Mouse (Mus musculus): Measurements from ENCODE around the gene Ppp1r13b. TPM values are rescaled to one million over a fixed set of nuclear protein-coding genes. Genes with fewer than 3 reads are reported as not detected.
"Not testable (repeated sequence)": the region's sequence is repeated elsewhere in the genome, so short reads cannot be mapped to it uniquely, and the experiment has no call there.

The Ppp1r13b gene
- polyA plus RNA-seq (2015; fragmentation: Nextera tagmentation; extraction: Ambion mirVana), result 12.4 and 12.5 TPM in 2 replicates

DNA sequence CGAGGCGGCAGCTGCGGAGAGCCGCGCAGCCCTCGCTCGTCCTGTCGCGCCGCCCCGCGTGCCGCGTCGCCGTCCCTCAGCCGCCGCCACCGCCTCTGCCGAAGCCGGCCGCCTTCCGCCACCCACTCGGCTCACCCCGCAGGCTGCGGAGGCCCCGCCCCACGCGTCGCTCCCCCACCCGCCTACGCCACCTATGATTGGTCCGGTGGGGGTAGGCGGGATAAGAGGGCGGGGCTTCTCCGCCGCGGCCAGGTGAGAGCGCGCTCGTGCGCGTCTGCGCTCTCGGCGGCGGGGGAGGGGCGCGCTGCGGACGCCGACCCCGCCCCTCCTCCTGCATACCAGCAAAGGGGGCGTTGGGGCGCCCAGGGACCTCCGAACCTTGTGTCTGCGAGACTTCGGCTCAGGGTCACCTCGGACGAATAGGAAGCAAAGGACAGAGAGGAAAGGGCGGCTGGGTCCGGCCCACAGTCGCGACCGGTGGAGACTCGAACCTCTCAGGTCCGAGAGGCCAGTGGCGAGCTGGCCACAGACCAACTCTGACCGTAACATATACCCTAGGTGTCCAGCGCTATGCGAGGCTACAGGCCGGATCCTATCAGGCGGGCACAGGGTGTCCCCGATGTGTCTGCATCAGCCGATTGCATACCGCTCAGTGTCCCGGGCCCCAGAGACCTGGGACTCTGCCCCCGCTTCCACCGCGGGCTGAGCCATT is at the start of gene Ppp1r13b:
Ppp1r13b (minus strand) TSS at position 141 of the 712 bp plus-strand sequence.
- peak within 1 kb of the TSS; percentile 95 for H3K27ac ChIP-seq (replicated peaks)
- H3K4me3 ChIP-seq, result peak within 1 kb of the TSS; percentile 91
- H3K27me3 ChIP-seq (replicated peaks), result peaks cover 13% of the 10 kb centered on the region
- H3K4me2 ChIP-seq, result peak within 1 kb of the TSS; percentile 94
- H3K9ac ChIP-seq, result peak within 1 kb of the TSS; percentile 93
- peaks cover 18% of the 10 kb centered on the region for H3K4me1 ChIP-seq
- WGBS, result under 1% methylated on average over 71 of the region's 80 CpGs
- no peaks in the 10 kb centered on the region for H3K36me3 ChIP-seq
- ATAC-seq (ENCODE audit: extremely low read depth, insufficient number of reproducible peaks, low FRiP score, low TSS enrichment), result peak; percentile 96
- H3K9me3 ChIP-seq, result no peaks in the 10 kb centered on the region

DNA sequence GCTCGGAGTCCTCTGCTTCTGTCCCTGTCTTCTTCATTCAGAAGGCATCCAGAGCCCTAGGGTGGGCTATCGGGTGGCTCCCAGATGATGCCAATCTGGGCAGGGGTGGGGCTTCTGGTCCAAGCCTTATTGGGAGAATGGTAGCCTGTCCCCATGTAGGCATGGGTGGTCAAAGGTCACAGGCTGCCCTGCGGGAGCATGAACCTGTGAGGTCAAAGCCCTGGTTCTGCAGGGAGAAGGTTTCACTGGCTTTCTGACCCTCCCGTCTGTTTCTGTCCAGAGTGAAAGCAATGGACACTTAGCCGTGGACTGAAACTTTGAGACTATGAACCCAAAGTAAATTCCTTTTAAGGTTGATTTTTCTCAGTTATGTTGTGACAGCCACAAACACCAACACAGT is 48.3 kb upstream of the Ppp1r13b start:
- peaks cover 24% of the 10 kb centered on the region for H3K36me3 ChIP-seq
- H3K27me3 ChIP-seq (replicated peaks), result no peaks in the 10 kb centered on the region
- peaks cover 15% of the 10 kb centered on the region for H3K4me1 ChIP-seq
- no peak overlapping the region for H3K4me2 ChIP-seq
- no peak overlapping the region for H3K9ac ChIP-seq
- no peak overlapping the region for H3K4me3 ChIP-seq
- 78% methylated on average over 5 of the region's 5 CpGs for WGBS
- H3K9me3 ChIP-seq, result no peaks in the 10 kb centered on the region
- ATAC-seq (ENCODE audit: extremely low read depth, insufficient number of reproducible peaks, low FRiP score, low TSS enrichment), result no peak
- H3K27ac ChIP-seq (replicated peaks), result no peak overlapping the region

DNA sequence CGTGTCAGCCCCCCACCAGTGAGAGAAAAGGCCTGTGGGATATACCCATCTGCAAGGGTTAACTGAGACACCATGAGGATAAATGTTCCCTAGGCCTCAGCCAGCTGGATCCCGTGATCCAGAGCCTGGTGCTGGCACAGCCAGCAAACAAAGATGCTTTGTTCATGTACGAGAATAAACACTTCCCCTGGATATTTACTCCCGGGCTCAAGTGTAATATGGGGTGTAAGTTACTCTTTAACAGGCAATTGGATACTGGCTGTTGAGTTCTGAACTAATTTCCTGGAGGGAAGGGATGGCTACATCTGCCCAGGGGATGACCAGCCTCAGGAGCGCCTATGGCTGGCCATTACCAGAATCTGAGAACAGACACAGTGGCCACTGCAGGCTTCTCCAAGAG is 43.8 kb upstream of the Ppp1r13b start:
- H3K9ac ChIP-seq, result no peak overlapping the region
- no peak overlapping the region for H3K4me2 ChIP-seq
- ATAC-seq (ENCODE audit: extremely low read depth, insufficient number of reproducible peaks, low FRiP score, low TSS enrichment), result no peak
- H3K36me3 ChIP-seq, result no peaks in the 10 kb centered on the region
- H3K4me1 ChIP-seq, result peaks cover 5% of the 10 kb centered on the region; the same call in 1 of the 2 replicates
- no peaks in the 10 kb centered on the region for H3K27me3 ChIP-seq (replicated peaks)
- 60% methylated on average over 5 of the region's 5 CpGs for WGBS
- H3K4me3 ChIP-seq, result no peak overlapping the region
- H3K9me3 ChIP-seq, result no peaks in the 10 kb centered on the region
- H3K27ac ChIP-seq (replicated peaks), result no peak overlapping the region

DNA sequence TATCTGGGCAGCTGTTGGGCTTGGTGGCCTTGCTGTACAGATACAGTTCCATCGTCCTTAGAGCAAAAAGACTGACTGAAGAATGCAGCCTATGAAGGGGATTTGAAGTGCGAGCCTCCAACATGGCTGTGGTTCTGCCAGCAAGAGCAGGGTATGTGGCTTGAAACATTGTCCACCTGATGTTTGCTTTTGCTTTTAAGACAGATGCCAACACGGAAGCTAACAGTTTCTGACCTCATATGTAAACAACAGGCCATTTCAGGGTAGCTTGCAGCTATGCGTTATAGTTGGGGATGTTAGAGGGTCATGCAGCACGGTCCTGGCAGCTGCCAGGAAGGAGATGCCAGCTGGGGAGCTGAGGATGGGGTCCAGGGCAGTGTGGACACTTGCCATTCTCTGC is 42.6 kb upstream of the Ppp1r13b start:
- no peak overlapping the region for H3K4me3 ChIP-seq
- WGBS, result 63% methylated on average over 5 of the region's 5 CpGs
- no peaks in the 10 kb centered on the region for H3K9me3 ChIP-seq
- no peak overlapping the region for H3K4me2 ChIP-seq
- no peak for ATAC-seq (ENCODE audit: extremely low read depth, insufficient number of reproducible peaks, low FRiP score, low TSS enrichment)
- no peak overlapping the region for H3K27ac ChIP-seq (replicated peaks)
- no peaks in the 10 kb centered on the region for H3K27me3 ChIP-seq (replicated peaks)
- no peak overlapping the region for H3K9ac ChIP-seq
- H3K36me3 ChIP-seq, result no peaks in the 10 kb centered on the region
- H3K4me1 ChIP-seq, result peaks cover 13% of the 10 kb centered on the region

DNA sequence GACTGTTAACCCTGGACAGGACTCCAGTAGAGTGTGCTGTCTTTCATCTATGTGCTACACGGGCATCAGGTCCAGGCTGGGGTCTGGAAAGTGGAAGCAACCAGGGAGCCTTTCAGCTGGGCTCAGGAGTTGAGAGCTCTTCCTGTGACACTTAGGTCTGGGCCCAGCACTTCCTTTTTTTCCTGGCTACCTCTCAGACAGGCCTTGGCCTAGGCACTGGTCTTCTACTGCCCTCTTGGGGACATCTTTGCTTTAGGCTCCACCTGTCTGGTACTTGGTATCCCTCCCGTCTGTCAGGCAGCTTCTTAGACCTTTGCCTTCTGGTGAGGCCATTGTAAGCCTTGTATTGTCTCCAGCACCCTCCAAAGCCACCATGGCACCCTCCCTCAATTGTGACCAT is 38.8 kb upstream of the Ppp1r13b start:
- H3K36me3 ChIP-seq, result no peaks in the 10 kb centered on the region
- no peak for ATAC-seq (ENCODE audit: extremely low read depth, insufficient number of reproducible peaks, low FRiP score, low TSS enrichment)
- peak overlapping the region; percentile 25; the same call in 1 of the 2 replicates for H3K4me2 ChIP-seq
- H3K27ac ChIP-seq (replicated peaks), result peak overlapping the region; percentile 96
- no peak overlapping the region for H3K4me3 ChIP-seq
- peaks cover 38% of the 10 kb centered on the region for H3K4me1 ChIP-seq
- H3K9ac ChIP-seq, result no peak overlapping the region
- 20% methylated on average over 2 of the region's 2 CpGs for WGBS
- no peaks in the 10 kb centered on the region for H3K27me3 ChIP-seq (replicated peaks)
- no peaks in the 10 kb centered on the region for H3K9me3 ChIP-seq

DNA sequence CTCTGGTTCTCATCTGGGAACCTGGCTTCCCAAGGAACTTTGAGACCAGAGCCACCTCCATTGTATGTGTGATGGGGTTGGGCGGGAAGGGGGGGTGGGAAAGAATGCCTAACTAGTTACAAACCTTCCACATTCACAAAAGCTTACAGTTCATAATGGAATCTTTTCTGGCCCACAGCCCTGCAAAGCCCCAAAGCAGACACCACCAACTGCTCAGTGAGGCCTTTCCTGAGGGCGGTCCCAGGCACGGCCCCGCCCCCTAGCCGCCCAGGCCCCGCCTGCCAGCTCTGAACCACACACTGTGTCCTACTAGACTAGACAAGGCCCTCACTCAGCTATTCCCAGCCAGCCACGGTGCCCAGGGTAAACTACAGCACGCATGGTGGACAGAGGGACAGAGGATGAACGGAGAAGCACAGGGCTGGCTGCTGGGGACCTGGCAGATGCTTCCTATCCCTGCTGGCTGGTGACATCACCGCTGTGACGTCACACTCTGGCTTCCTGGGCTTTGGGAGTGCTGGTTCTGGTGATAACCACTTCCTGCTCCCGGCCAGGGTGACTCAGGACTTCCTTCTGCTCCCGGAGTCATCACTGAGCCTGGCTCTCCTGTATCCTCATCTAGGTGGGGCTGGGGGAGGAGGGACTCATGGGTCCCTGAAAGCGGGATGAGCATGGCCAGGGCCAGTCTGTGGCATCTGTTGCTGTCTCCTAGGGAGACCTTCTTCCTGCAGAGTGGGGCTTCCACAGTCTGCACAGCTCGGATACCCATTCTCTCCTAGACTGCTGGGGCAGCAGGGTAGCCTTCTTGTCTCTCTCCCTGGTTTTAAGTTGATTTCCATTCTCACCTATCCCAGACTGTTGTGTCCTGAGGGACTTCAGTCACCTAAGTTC is 38.1 kb upstream of the Ppp1r13b start:
- Histone ChIP-seq H3K27ac (replicated peaks) (peak overlapping the region; percentile 96), H3K4me2 (peak overlapping the region; percentile 51), H3K4me1 (peaks cover 34% of the 10 kb centered on the region), H3K9ac (peak overlapping the region; percentile 58)
- H3K36me3 ChIP-seq; H3K27me3 ChIP-seq (replicated peaks); H3K9me3 ChIP-seq; H3K4me3 ChIP-seq: not testable (repeated sequence)
- 51% methylated on average over 12 of the region's 15 CpGs for WGBS
- ATAC-seq (ENCODE audit: extremely low read depth, insufficient number of reproducible peaks, low FRiP score, low TSS enrichment), result peak; percentile 62

DNA sequence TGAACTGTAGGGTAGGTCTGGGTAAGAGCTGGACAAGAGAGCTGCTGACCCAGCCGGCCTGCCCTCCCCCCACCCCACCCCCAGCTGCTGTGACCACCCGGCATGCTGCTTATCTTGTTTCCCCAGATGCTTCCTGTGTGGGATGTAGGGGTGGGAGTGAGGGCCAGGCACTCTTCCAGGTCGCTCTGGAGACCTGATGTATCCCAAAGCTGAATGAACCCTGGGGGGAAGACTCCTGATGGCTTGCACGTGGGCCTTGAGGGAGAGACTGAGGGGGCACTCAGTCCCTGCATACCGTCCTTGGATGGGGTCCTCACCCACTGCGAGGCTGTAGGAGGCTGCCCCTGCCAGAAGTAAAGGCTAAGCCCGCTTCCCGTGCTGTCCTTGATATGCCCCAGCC is 37.2 kb upstream of the Ppp1r13b start:
- 0 out of 2 replicates have a peak overlapping the region, but pooled peaks have one; percentile 5 for H3K4me3 ChIP-seq
- no peaks in the 10 kb centered on the region for H3K9me3 ChIP-seq
- no peaks in the 10 kb centered on the region for H3K36me3 ChIP-seq
- H3K4me2 ChIP-seq, result peak overlapping the region; percentile 51
- H3K27me3 ChIP-seq (replicated peaks), result no peaks in the 10 kb centered on the region
- ATAC-seq (ENCODE audit: extremely low read depth, insufficient number of reproducible peaks, low FRiP score, low TSS enrichment), result peak; percentile 8; the same call in 1 of the 2 replicates
- peak overlapping the region; percentile 96 for H3K27ac ChIP-seq (replicated peaks)
- H3K9ac ChIP-seq, result peak overlapping the region; percentile 58
- WGBS, result 15% methylated on average over 8 of the region's 8 CpGs
- H3K4me1 ChIP-seq, result peaks cover 34% of the 10 kb centered on the region

DNA sequence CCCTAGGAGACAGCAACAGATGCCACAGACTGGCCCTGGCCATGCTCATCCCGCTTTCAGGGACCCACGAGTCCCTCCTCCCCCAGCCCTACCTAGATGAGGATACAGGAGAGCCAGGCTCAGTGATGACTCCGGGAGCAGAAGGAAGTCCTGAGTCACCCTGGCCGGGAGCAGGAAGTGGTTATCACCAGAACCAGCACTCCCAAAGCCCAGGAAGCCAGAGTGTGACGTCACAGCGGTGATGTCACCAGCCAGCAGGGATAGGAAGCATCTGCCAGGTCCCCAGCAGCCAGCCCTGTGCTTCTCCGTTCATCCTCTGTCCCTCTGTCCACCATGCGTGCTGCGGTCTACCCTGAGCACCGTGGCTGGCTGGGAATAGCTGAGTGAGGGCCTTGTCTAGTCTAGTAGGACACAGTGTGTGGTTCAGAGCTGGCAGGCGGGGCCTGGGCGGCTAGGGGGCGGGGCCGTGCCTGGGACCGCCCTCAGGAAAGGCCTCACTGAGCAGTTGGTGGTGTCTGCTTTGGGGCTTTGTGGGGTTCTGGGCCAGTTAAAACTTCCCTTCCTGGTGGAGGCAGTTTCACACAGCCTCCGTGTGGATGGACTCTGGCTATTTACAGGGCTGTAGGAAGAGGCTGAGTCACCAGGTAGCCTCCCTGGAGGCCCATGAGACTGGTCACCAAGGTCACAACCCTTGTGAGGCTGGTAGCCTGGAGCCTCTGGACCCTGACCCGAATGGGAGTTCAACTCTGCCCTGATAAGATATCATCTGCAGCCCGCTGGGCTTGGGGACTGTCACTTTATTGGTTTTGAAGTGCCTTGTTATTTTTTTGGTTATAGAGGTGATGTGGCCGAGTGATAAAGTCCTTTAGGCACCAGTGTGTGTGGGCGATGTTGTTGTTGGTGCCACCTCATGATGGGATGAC is 36.4 kb upstream of the Ppp1r13b start:
- peak overlapping the region; percentile 34; the same call in 1 of the 2 replicates for H3K9ac ChIP-seq
- H3K4me3 ChIP-seq, result peak overlapping the region; percentile 29
- 39% methylated on average over 16 of the region's 20 CpGs for WGBS
- peak overlapping the region; percentile 53 for H3K4me2 ChIP-seq
- not testable (repeated sequence) for H3K9me3 ChIP-seq; H3K36me3 ChIP-seq; H3K27me3 ChIP-seq (replicated peaks)
- peak overlapping the region; percentile 96 for H3K27ac ChIP-seq (replicated peaks)
- peak; percentile 67 for ATAC-seq (ENCODE audit: extremely low read depth, insufficient number of reproducible peaks, low FRiP score, low TSS enrichment)
- peaks cover 37% of the 10 kb centered on the region for H3K4me1 ChIP-seq

DNA sequence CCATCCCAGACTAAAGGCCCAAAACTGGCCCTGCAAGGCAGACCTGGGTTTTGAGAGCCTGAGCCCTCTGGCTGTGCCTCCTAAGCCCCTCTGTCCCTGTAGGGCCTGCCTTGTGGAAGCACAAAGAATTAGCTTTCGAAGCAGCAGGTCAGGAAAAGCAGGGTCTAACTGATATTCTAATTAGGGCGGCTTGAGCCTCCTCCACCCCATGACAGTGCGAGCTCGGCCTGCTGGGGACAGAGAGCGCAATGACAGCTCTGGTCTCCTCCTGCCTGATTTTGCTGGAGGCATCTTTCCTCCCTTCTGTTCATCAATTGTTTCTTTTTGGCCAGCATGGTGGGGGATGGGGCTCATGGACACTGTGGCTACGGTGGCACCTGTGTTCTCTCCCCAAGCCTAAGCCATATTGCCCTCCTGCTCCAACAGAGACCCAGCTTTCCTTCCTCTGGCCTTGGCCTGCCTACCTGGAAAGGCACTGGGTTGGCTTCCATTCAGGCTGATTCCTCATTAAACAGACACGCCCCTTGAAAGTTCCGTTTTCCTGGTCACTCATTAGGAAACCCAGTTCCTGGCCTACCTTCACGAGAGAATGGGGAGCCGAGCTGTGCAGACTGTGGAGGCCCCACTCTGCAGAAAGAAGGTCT is 35.6 kb upstream of the Ppp1r13b start:
- no peak for ATAC-seq (ENCODE audit: extremely low read depth, insufficient number of reproducible peaks, low FRiP score, low TSS enrichment)
- Histone ChIP-seq H3K36me3 (no peaks in the 10 kb centered on the region), H3K4me2 (peak overlapping the region; percentile 53), H3K4me3 (peak overlapping the region; percentile 29), H3K27me3 (replicated peaks) (no peaks in the 10 kb centered on the region), H3K27ac (replicated peaks) (peak overlapping the region; percentile 96), H3K9me3 (no peaks in the 10 kb centered on the region), H3K9ac (peak overlapping the region; percentile 63), H3K4me1 (peaks cover 45% of the 10 kb centered on the region)
- WGBS, result 60% methylated on average over 10 of the region's 10 CpGs

DNA sequence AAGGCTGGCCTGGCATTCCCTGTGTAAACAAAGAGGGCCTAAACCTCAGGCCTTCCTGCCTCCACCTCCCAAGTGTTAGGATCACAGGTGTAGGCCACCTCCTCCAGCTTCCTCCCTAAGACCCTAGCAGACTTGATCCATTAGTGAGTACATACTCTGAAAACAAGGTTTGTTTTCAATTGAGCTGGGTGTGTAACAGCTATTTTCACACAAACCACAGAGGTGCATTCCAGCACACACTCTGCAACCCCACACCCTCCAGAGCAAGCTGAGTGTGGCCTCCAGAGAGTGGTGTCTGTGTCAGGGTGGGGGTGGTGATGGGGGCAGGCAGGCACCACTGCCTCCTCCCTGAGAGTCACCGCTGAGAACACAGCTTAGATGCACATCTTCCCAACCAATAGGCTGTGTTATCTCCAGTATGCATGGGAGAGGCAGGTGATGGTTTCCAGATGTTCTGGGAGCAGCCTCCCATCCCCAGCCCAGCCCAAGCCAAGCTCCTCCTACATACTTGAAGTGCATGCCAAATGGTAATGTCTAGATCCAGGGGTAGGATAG is 30.8 kb upstream of the Ppp1r13b start:
- Histone ChIP-seq H3K9ac (0 out of 2 replicates have a peak overlapping the region, but pooled peaks have one; percentile 21), H3K4me2 (no peak overlapping the region), H3K9me3 (no peaks in the 10 kb centered on the region), H3K4me3 (no peak overlapping the region), H3K27me3 (replicated peaks) (no peaks in the 10 kb centered on the region), H3K27ac (replicated peaks) (peak overlapping the region; percentile 76), H3K4me1 (peaks cover 53% of the 10 kb centered on the region), H3K36me3 (no peaks in the 10 kb centered on the region)
- ATAC-seq (ENCODE audit: extremely low read depth, insufficient number of reproducible peaks, low FRiP score, low TSS enrichment), result no peak
- WGBS, result 18% methylated on average over 1 of the region's 1 CpGs

Data from heart, embryonic 13.5 days (tissue).